Mouse (Mus musculus) heart, embryonic 16.5 days (tissue): ENCODE results near the gene Cct5. TPM values are rescaled to one million over a fixed set of nuclear protein-coding genes. Genes with fewer than 3 reads are reported as not detected.
A peak's percentile ranks its signal among the peaks of the same experiment; 100 is the strongest.

Experiments used
- ATAC-seq: fragments of 200-750 bp; cut with Nextera tagmentation; replicated peaks from 2 replicates; pipeline ENCODE4 v1.8.0; 2017; ENCODE audit warnings: moderate number of reproducible peaks; ENCODE audit not compliant: insufficient read depth, low FRiP score; ENCODE audit errors: extremely low read depth
- H3K27ac ChIP-seq: fragments of 300-500 bp; sonication (generic); 2 replicates; pipeline ENCODE4 v1.5.1; 2014; ENCODE audit warnings: mild to moderate bottlenecking, low read length, control low read depth, moderate library complexity
- H3K27me3 ChIP-seq: fragments of 300-500 bp; sonication (generic); 2 replicates; pipeline ENCODE4 v1.6.1; 2014; ENCODE audit warnings: low read length, mixed read lengths; ENCODE audit not compliant: control insufficient read depth, insufficient read depth
- H3K36me3 ChIP-seq: fragments of 300-500 bp; sonication (generic); 2 replicates; pipeline ENCODE4 v1.6.1; 2014; ENCODE audit not compliant: control insufficient read depth, insufficient read depth
- H3K4me1 ChIP-seq: fragments of 300-500 bp; sonication (generic); 2 replicates; pipeline ENCODE4 v1.6.1; 2014; ENCODE audit warnings: low read length, mixed read lengths; ENCODE audit not compliant: control insufficient read depth, insufficient read depth
- H3K4me2 ChIP-seq: fragments of 300-500 bp; sonication (generic); 2 replicates; pipeline ENCODE4 v1.6.1; 2014; ENCODE audit warnings: low read depth, mild to moderate bottlenecking, control low read depth, low read length
- H3K4me3 ChIP-seq: fragments of 300-500 bp; sonication (generic); 2 replicates; pipeline ENCODE4 v1.5.1; 2014; ENCODE audit warnings: mild to moderate bottlenecking, control low read depth, low read length
- H3K9ac ChIP-seq: fragments of 300-500 bp; sonication (generic); 2 replicates; pipeline ENCODE4 v1.6.1; 2014; ENCODE audit warnings: low read length, control low read depth
- H3K9me3 ChIP-seq: fragments of 300-500 bp; sonication (generic); replicated peaks from 2 replicates; pipeline ENCODE4 v1.6.1; 2016; ENCODE audit warnings: low read length; ENCODE audit not compliant: control insufficient read depth
- WGBS: fragments of 180-500 bp; shearing (Covaris S2); extraction: QIAGEN DNeasy Blood & Tissue Kit; methylation state at CpG from one replicate; pipeline ENCODE4 v1.1.7; 2014; 5-methylcytosine and 5-hydroxymethylcytosine counted together
- polyA plus RNA-seq: library from polyadenylated mRNA; unstranded; fragments of >200 nt; fragmentation: Nextera tagmentation; extraction: Ambion mirVana; gene quantifications from 2 replicates; pipeline ENCODE4 v1.2.1, GENCODE M21; 2015

Gene Cct5
- polyA plus RNA-seq, 1 experiment from 2014 or later: 373 TPM

DNA sequence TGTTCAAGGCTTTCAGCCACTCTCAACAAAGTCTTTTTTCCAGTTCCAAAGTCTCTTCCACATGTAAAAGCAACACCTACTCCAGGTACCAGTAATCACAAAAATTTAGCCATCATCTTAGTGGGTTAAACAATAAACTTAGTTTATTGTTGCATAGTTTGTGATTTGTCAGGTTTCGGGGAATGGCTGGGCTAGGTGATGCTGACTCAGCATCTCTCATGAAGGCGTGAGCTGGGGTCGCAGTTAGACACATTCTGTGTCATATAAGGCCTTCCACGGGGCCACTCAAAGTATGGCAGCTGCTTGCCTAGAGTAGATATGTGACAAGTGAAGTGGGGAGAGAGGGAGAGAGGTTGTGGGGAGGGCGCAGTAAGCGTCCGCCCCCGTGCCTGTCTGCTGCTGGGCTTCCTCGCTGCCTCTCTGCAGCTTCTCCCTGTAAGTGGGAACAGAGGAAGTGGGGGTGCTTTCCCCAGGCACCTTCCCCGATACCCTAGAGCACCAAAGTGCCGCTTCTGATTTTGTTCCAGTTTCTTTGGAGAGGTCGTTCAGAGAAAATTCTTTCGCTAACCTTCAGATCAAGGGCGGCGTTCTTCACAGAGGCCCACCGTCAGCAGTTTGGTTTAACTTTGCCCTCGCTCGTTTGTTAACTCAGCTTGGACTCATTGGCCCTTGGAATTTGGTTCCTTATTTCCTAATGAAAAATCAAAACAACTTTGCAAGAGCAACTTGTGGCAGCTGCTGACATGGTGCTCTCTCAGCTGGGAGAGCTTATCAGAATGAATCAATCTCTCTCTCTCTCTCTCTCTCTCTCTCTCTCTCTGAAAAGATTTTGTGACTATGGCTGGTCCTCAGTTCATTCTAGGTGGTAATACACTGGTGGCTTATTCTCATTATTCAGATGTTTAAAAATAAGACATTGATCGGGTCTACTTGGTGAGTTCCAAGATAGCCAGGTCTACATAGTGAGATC, 37.7 kb downstream of the Cct5 start:
- Histone ChIP-seq H3K4me3 (peak overlapping the region; percentile 26; the same call in 1 of the 2 replicates), H3K4me1 (peaks cover 20% of the 10 kb centered on the region)
- WGBS: 41% methylated on average over 19 of the region's 19 CpGs

GRCm38 (mm10) chr15:31562847-31563246, 38.8 kb downstream of the Cct5 start:
- no peak for ATAC-seq
- H3K4me3 ChIP-seq: no peak overlapping the region
- H3K9ac ChIP-seq: no peak overlapping the region
- no peaks in the 10 kb centered on the region for H3K27me3 ChIP-seq
- H3K4me1 ChIP-seq: peaks cover 11% of the 10 kb centered on the region
- H3K4me2 ChIP-seq: no peak overlapping the region
- 31% methylated on average over 8 of the region's 8 CpGs for WGBS
- no peaks in the 10 kb centered on the region for H3K9me3 ChIP-seq
- no peak overlapping the region for H3K27ac ChIP-seq
- H3K36me3 ChIP-seq: no peaks in the 10 kb centered on the region

More for the DNA sequence above, 37.7 kb downstream of the Cct5 start:
- ATAC-seq: no peak
- H3K9ac ChIP-seq: no peak overlapping the region
- peak overlapping the region; percentile 52 for H3K4me2 ChIP-seq
- no peaks in the 10 kb centered on the region for H3K27me3 ChIP-seq
- no peaks in the 10 kb centered on the region for H3K9me3 ChIP-seq
- H3K27ac ChIP-seq: no peak overlapping the region
- H3K36me3 ChIP-seq: no peaks in the 10 kb centered on the region

DNA sequence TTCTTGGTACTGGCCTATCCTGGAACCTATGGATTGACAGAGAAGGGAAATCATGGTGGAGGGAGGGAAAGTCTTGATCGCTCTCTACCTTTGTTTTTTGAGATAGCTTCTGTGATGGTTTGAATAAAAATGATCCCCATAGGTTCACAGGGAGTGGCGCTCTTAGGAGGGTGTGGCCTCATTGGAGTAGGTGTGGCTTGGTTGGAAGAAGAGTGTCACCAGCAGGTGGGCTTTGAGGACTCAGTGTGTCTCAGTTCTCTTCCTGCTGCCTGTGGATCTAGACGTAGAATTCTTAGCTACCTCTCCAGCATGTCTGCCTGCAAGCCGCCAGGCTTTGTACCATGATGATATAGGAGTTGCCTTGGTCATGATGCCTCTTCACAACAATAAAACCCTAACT, 39.6 kb downstream of the Cct5 start:
- Histone ChIP-seq H3K4me3 (no peak overlapping the region), H3K9me3 (no peaks in the 10 kb centered on the region), H3K27me3 (no peaks in the 10 kb centered on the region), H3K9ac (no peak overlapping the region), H3K4me2 (no peak overlapping the region), H3K27ac (no peak overlapping the region), H3K36me3 (no peaks in the 10 kb centered on the region), H3K4me1 (peaks cover 11% of the 10 kb centered on the region)
- WGBS: 96% methylated on average over 4 of the region's 4 CpGs
- ATAC-seq: no peak

DNA sequence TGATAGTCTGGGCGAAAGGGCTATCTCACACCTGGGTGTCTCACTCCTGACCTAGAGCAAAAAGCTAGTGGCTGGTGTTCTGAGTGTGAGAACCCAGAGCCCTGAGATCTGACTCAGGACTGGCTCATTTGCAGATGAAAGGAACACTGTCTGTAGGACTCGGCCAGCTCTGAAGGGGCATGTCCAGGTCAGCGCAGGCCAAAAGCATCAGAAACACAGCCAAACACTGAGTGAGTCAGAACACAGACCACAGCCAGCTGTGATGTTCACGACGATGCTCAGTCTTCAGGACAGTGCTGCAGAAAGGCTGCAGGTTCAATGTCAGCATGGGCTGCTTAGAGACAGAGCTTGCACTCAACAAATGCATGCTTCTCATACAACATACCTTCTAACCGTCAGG, 40.2 kb downstream of the Cct5 start:
- 83% methylated on average over 6 of the region's 6 CpGs for WGBS
- Histone ChIP-seq H3K4me1 (peaks cover 11% of the 10 kb centered on the region), H3K36me3 (no peaks in the 10 kb centered on the region), H3K9me3 (no peaks in the 10 kb centered on the region), H3K4me2 (no peak overlapping the region), H3K27ac (no peak overlapping the region), H3K27me3 (no peaks in the 10 kb centered on the region), H3K9ac (no peak overlapping the region), H3K4me3 (no peak overlapping the region)
- no peak for ATAC-seq

DNA sequence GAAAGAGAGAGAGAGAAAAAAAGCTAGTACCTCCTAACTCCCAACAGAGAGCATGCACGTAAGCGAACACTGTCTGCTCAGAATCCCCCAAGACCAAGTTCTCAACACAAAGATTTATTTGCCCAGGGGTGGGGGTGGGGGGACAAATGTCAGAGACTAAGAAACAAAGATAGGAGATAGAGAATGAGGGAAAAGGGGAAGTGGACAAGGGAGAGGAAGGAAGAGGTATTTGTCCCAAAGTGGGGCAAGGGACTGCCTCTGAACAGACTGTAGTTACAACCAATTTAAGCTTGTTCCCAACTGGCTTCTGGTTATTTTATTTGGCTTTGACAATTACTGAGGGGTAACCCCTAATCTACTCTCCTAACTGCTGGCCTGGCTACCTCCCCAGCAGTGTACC, 46.7 kb downstream of the Cct5 start:
- Histone ChIP-seq H3K36me3 (no peaks in the 10 kb centered on the region), H3K27ac (no peak overlapping the region), H3K27me3 (no peaks in the 10 kb centered on the region), H3K4me2 (no peak overlapping the region), H3K9ac (no peak overlapping the region), H3K4me3 (no peak overlapping the region), H3K9me3 (no peaks in the 10 kb centered on the region), H3K4me1 (no peaks in the 10 kb centered on the region)
- WGBS: 80% methylated on average over 2 of the region's 2 CpGs
- ATAC-seq: no peak

DNA sequence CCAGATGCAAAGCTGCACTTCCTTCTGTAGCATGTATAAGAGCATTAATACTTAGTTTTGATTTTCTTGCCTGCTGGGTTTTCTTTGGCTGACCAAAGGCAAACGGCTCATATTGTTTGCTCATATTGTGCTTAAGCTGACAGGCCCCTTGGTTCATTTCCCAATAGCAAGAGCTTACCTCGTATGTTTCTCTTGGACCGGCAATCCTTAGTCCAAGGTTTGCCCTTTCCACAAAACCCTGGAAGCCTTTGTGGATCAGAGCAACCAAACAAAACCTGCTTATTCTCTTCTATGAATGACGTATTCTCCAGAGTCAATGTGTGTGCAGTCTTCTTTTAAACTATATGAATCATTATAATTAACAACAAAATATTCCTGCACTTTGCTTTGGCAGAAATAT, 51.2 kb downstream of the Cct5 start:
- Histone ChIP-seq H3K9me3 (no peaks in the 10 kb centered on the region), H3K27ac (no peak overlapping the region), H3K4me1 (peaks cover 4% of the 10 kb centered on the region), H3K27me3 (no peaks in the 10 kb centered on the region), H3K4me3 (no peak overlapping the region), H3K9ac (no peak overlapping the region), H3K36me3 (no peaks in the 10 kb centered on the region), H3K4me2 (no peak overlapping the region)
- WGBS: 68% methylated on average over 4 of the region's 4 CpGs
- no peak for ATAC-seq

DNA sequence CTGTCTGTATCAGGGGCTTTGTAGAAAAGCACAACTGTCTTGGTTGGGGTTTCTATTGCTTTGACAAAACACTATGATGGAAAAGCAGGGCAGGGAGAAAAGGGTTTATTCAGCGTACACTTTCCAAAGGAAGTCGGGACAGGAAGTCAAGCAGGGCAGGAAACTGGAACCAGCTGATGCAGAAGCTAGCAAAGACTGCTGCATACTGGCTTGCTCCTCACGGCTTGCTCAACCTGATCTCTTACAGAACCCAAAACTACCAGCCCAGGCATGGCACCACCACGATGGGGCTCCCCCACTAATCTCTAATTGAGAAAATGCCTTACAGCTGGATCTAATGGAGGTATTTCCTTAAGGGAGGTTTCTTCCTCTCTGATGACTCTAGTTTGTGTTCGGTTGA, 54.2 kb downstream of the Cct5 start:
- ATAC-seq: no peak
- WGBS: 69% methylated on average over 5 of the region's 5 CpGs
- Histone ChIP-seq H3K4me3 (no peak overlapping the region), H3K9ac (no peak overlapping the region), H3K4me1 (peaks cover 16% of the 10 kb centered on the region), H3K9me3 (no peaks in the 10 kb centered on the region), H3K4me2 (no peak overlapping the region), H3K36me3 (no peaks in the 10 kb centered on the region), H3K27me3 (no peaks in the 10 kb centered on the region), H3K27ac (no peak overlapping the region)

GRCm38 (mm10) chr15:31546291-31546690, 55.3 kb downstream of the Cct5 start:
- no peak overlapping the region for H3K4me3 ChIP-seq
- WGBS: 88% methylated on average over 6 of the region's 6 CpGs
- no peak for ATAC-seq
- no peaks in the 10 kb centered on the region for H3K27me3 ChIP-seq
- no peak overlapping the region for H3K4me2 ChIP-seq
- H3K4me1 ChIP-seq: peaks cover 23% of the 10 kb centered on the region
- H3K9ac ChIP-seq: no peak overlapping the region
- no peaks in the 10 kb centered on the region for H3K36me3 ChIP-seq
- H3K9me3 ChIP-seq: no peaks in the 10 kb centered on the region
- H3K27ac ChIP-seq: no peak overlapping the region

DNA sequence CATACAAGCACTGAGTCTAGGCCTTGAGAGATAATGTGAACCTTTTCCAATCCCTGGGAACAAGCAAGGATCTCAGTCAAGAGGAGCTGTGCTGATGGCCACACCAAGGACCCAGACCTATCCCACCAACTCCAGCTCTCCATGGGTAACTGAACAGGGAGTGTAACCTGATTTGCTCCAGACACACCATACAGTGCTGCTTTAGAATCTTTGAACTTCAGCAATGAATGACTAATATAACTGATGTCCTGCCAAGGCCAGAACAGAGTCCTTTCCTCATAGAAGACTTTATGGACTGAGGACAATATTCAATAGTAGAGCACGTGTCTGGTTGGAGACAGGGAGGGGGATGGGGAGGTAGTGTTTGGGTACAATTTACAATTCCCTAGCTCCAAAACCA, 56.5 kb downstream of the Cct5 start:
- no peak for ATAC-seq
- Histone ChIP-seq H3K9ac (no peak overlapping the region), H3K27me3 (no peaks in the 10 kb centered on the region), H3K4me3 (no peak overlapping the region), H3K27ac (no peak overlapping the region), H3K9me3 (no peaks in the 10 kb centered on the region), H3K4me1 (peaks cover 28% of the 10 kb centered on the region), H3K4me2 (no peak overlapping the region), H3K36me3 (no peaks in the 10 kb centered on the region)
- 44% methylated on average over 1 of the region's 1 CpGs for WGBS
